Mouse (Mus musculus): ENCODE results near the gene Cyp4v3. TPM values are rescaled to one million over a fixed set of nuclear protein-coding genes. Genes with fewer than 3 reads are reported as not detected.

Cyp4v3 gene
- polyA plus RNA-seq, 1 experiment from 2014 or later = 1.2 TPM

Other genes starting within 250 kb of the Cyp4v3 start
- not detected in 2 replicates for gene F11, start 71.2 kb downstream of the Cyp4v3 start, polyA plus RNA-seq (2014; fragmentation: Nextera tagmentation; extraction: Ambion mirVana)
- gene Klkb1, start 38.4 kb downstream of the Cyp4v3 start, polyA plus RNA-seq (2014; fragmentation: Nextera tagmentation; extraction: Ambion mirVana) = not detected in 2 replicates
- not detected in 2 replicates for gene Gm45753, start 24.8 kb downstream of the Cyp4v3 start, polyA plus RNA-seq (2014; fragmentation: Nextera tagmentation; extraction: Ambion mirVana)
- 13.6 and 15.0 TPM in 2 replicates for gene Fam149a, start 49.1 kb upstream of the Cyp4v3 start, polyA plus RNA-seq (2014; fragmentation: Nextera tagmentation; extraction: Ambion mirVana)
- 0.51 and 0.83 TPM in 2 replicates for gene Tlr3, start 77.9 kb upstream of the Cyp4v3 start, polyA plus RNA-seq (2014; fragmentation: Nextera tagmentation; extraction: Ambion mirVana)
- gene Sorbs2, start 174.6 kb upstream of the Cyp4v3 start, polyA plus RNA-seq (2014; fragmentation: Nextera tagmentation; extraction: Ambion mirVana) = 25.6 and 26.1 TPM in 2 replicates